Mouse (Mus musculus) hematopoietic multipotent progenitor cell, adult 10-12 weeks (in vitro differentiated cells): ENCODE results near the gene Gm20869. TPM values are rescaled to one million over a fixed set of nuclear protein-coding genes. Genes with fewer than 3 reads are reported as not detected.

ENCODE experiments used
- polyA plus RNA-seq: library from polyadenylated mRNA; stranded (reverse); fragments of >175 nt; gene quantifications from 2 replicates; pipeline ENCODE4 v1.2.3, GENCODE M21; 2012; ENCODE audit warnings: low replicate concordance

Gm20869 gene
- not detected in 2 replicates for polyA plus RNA-seq

DNA sequence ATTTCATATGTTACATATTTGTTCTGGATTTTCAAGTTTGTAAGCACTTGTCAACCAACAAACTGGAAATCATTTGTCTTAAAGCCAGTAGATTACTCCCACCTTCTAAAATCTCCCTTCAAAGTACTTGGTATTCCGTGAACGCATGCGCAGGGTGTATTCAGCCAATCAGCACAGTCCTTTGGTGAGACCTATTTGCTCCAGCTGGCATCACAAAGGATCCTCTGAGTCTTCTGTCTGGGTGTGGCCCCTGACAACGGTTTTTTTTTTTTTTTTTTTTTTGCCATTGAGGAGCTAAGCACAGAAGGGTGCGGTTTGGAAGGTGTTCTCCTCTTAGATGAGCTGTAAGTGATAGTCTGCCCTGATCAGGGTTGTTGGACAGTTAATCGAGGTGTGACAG lies at the start of gene Gm20869:
Gm20869 (plus strand) TSS at position 301 of the 400 bp plus-strand sequence.

Other genes with a start within 250 kb of the Gm20869 start
- not detected in 2 replicates for gene Gm20870, start 222.6 kb downstream of the Gm20869 start, polyA plus RNA-seq